Mouse (Mus musculus) CD8-positive naive resting alpha-beta T cell, adult 2 months (primary cell): ENCODE results near the gene Gm10320.

Experiments used
- DNase-seq, 2 experiments: peaks; one replicate each; pipeline ENCODE4 v3.0.0; 2022; ENCODE audit warnings: low read depth in 2 of 2, low spot score in 2 of 2

Gm10320 gene

DNA sequence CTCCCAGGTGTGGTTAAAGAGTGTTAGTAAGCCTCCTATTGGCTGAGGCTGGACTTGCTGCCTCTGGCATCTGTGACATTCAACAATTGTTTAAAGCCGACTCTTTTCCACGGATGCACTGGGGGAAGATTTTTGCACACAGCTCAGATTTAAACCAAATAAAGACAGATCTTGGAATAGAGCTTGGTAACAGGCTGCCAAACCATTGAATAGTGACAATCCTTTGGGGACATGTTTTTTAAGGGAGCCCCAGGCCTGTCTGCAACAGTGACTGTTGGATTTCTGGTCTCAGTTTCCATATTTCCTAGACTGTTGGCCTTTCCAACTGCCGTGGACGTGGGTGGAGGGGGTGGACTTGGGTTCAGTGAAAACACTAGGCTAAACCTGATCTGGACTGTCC lies 21.9 kb downstream of the Gm10320 start:
- DNase-seq: no peak

DNA sequence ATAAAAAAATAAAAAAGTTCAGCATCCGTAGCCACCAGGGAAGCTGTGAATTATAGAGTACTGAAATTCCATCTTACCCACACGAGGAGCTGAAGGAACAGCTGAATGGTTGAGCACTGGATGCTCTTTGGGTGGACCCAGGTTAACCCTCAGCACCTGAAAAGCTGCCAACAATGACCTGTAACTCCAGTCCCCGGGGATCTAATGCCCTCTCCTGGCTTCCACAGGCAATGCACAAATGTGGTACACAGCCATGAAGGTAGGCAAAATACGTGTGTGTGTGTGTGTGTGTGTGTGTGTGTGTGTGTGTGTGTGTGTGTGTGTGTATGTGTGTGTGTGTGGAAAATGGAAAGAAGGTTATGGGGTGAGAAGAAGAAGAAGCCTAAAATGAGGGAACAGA lies 30.3 kb downstream of the Gm10320 start:
- DNase-seq: no peak

DNA sequence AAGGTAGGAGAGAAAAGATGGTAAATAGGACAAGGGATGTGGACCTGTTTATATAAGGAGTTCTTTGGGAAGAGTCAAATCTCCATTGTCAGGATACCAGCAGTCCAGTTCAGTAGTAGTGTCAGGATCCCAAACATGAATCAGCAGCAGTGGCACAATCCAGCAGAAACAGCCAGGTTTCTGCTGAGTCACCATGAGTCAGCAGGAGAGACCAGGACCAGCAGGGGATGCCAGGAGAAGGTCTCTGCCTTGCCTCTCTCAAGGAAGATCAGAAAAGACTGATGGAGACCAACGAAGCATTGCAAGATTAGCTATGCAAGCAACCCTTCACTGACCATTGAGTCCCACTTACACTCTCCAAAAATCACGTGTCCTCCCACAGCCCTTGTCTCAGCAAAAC lies 35.4 kb downstream of the Gm10320 start:
- no peak for DNase-seq

DNA sequence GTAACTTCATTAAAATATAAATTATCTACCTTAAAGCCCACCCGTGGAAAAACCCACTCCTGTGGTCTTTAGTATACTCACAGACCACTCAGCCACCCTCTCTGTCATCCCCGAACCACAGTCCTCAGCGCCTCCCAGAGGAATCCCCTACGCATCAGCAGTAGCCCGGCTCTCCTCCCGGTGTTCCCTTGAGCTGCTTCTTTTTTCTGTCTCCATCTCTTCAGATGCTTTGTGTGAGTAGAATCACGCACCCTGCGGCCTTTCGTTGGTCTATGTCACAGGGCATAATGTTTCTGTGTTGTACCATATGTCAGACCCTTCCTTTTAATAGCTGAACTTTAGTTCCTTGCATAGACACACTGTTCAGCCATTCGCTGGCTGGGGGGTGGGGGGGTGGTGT lies 36.2 kb downstream of the Gm10320 start:
- no peak for DNase-seq

DNA sequence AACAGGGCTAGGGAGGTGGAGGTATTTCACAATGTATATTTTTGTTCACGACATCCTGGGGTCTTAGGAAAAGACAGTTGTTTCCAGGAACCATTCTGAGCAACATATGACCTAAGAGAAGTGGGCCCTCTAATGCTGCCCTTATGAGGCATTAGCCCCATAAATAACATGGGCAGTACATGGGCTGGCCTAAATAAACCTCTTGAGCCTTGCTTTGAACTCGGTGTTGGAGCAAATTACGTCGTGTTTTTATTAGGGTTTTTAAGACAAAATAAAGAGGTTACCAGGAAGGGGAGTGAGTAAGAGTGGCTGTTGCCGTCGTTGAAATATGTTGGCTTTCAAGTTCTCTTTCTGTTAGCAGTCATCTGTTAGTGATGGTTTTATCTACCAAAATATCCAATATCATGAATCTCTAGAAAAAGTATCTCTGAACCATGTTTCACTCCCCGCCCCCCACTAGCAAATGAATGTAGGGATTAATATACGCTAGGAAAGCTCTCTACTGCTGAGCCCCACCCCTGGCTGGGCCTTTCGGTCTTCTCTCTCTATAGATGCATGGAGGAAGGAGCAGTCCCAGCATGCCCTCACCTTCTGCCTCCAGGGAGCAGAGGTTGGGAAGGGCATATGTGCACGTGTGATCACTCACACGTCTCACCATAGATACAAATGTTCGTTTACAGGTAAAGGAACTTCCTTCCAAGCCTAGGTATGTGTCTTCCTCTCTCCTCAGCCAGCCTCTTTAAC lies 37.4 kb downstream of the Gm10320 start:
- no peak for DNase-seq

DNA sequence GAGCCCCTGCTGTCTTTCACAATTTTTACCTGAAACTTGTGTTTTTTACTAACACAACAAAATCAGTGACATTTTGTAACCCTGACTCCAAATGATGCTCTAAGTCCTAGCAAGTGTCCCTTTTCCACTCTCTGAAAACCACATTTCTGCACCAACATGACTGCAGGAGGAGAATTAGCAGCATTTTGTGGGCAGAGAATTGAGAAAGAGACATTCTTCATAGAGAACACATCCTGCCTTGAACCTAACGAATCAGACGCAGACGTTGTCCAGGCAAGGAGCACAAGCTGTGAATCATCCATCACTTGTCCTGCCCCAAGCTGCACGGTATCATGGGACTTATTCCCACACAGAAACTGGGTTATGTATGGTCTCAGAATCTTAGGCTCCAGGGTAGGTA lies 38.7 kb downstream of the Gm10320 start:
- DNase-seq: no peak

DNA sequence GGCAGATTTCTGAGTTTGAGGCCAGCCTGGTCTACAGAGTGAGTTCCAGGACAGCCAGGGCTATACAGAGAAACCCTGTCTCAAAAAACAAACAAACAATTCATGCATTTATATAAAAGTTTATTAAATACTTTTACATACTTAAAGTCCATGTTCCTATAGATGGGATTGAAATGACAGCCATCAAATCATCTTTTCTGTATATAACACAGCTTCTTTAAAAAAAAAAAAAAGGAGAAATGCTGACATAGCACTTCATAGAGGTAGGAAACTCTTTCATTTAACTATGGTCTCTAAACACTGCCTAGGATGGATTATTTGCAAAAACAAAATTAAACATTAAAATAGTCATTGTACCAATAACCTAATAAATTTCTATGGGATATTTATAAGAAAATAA lies 43.1 kb downstream of the Gm10320 start:
- no peak for DNase-seq

DNA sequence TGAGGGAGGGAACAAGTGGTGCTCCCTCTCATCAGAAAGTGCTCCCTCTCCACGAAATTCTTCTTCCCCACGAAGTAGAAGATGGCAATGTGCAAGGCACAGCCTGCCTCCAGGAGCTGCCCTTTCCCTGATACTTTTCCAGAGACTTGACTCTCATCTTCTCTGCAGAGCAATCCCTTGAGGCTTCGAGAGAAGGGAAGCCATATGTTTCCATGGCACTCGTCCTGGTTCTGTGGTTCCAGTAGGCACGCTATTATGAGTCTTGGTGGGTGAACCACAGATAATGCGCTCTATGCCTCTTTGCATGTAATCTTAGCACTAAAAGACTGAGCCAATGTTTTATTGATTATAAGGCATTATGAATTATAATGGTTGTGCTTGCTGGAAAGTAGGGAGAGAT lies 44.1 kb downstream of the Gm10320 start:
- DNase-seq: no peak

DNA sequence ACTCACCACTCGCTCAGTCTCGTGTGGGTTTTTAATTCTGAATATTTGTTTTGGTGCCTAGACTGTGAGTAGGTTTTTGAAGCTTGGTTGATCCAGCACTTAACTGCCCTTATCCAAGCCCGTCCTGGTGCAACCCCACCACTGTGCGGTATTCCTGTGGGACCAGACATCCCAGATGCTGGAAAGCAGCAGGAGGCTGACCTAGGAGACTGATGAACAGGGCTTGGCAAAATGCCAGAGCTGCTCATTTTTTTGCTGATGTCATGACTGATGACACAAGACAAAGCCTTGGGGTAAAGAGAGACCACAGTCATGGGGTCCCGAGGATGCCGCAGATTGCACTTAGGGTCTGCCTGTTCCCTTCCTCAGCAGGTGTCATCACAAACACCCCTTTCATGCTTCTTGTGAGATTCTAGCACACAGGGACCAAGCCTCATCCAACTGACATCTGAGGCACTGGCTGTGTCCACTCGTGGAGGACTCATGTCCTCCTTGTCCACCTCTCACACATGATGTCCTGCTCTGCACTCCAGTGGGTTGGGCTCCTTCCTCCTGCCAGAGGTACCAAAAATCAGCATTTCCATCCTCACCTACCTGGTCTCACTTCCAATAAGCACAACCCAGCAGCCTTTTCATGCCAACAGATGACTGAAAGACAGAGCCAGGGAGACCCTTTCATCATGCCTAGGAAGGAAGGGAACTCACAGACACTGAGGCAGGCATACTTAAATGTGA lies 46.2 kb downstream of the Gm10320 start:
- DNase-seq: no peak

DNA sequence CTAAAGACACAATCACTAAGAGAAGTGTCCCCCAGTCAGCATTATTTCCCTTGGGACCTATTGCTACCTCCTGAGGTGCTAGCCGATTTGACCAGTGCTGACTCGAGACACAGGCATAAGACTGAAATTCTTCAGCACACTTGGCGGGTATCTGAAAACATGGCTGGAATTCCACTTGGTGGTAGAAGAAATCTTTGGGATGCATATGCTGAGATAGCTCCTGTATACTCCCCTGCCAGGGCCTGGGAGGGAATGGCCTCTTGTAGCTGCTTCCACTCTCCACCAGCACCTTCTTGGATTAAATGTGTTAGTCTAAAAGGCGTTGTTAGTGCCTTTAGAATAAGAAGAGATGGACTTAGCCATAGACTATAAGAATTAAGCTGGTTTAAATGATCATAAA lies 50.8 kb downstream of the Gm10320 start:
- DNase-seq: no peak

DNA sequence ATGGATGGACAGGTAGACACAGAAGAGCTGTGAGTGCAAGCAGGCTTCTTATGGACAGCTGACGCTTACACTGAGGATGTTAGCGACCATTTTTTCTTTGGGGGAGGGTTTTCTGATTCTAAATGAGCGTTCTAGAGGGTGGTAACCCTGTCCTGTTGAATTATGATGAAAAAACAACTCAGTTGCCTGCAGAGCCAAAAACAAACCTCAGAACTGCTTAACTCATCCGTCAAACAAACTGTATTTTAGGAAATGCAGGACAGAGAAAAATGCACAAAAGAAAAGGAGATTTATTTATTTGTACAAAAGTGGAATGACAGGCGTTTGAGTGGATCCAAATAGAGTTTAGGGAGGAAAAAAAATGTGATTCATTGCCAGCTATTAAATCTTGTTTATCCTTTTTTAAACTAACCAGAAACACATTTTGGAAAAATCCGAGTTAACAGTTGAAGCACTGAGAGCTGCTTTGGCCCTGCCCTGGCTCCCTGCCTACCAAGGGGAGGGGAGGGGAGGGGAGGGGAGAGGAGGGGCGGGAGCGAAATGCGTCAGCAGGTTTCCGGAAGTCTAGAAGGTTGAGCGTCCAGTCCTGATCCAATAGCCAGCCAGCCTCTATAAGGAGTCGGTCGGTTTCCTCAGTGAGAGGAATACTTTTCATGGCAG lies 51.4 kb downstream of the Gm10320 start:
- DNase-seq: no peak
